In genomic region chr1:160184506-160184905, GRCm38 (mm10) we compare ENCODE assay signal across 9 mouse cellular contexts. TPM values are rescaled to one million over a fixed set of nuclear protein-coding genes. Genes with fewer than 3 reads are reported as not detected.
DNase-seq lines count a peak whose midpoint lies in the region; ATAC-seq and TF ChIP-seq lines count a peak whose summit lies in the region.
"Had no signal": no experiment of that assay in that cellular context is flagged by ENCODE, and none has a peak within 500 bp of the region (broad histone marks: within the 10 kb centered on the region; RNA-seq: fewer than 3 reads in every experiment).

No protein-coding gene starts in this region.

- no peaks in the 10 kb centered on the region for H3K27me3 ChIP-seq in forebrain, embryonic 14.5 days (replicated peaks; ENCODE audit: control insufficient read depth, insufficient read depth, low read length)
- no peaks in the 10 kb centered on the region for H3K27me3 ChIP-seq in intestine, postnatal 0 days (replicated peaks; ENCODE audit: control insufficient read depth, insufficient read depth, low read length)
- no peaks in the 10 kb centered on the region for H3K27me3 ChIP-seq in limb, embryonic 12.5 days
- no peaks in the 10 kb centered on the region for H3K27me3 ChIP-seq in neural tube, embryonic 12.5 days (replicated peaks)

- H3K9me3 ChIP-seq in forebrain, embryonic 14.5 days (replicated peaks; ENCODE audit: control insufficient read depth, low read length), result no peaks in the 10 kb centered on the region
- no peaks in the 10 kb centered on the region for H3K9me3 ChIP-seq in intestine, postnatal 0 days (ENCODE audit: control insufficient read depth)
- H3K9me3 ChIP-seq in limb, embryonic 12.5 days, result no peaks in the 10 kb centered on the region
- H3K9me3 ChIP-seq in neural tube, embryonic 12.5 days, result no peaks in the 10 kb centered on the region
- H3K9me3 ChIP-seq: megakaryocyte, embryonic 14.5 days had no signal

- no peak overlapping the region for H3K4me3 ChIP-seq in bone marrow, adult 2 months (replicated peaks; ENCODE audit: control insufficient read depth, low read depth, low read length)
- no peak overlapping the region for H3K4me3 ChIP-seq in forebrain, embryonic 14.5 days (ENCODE audit: low read depth, low read length)
- no peak overlapping the region for H3K4me3 ChIP-seq in intestine, postnatal 0 days (ENCODE audit: low read depth, low read length)
- no peak overlapping the region for H3K4me3 ChIP-seq in limb, embryonic 12.5 days (replicated peaks)
- H3K4me3 ChIP-seq in neural tube, embryonic 12.5 days, result no peak overlapping the region
- H3K4me3 ChIP-seq: megakaryocyte, embryonic 14.5 days had no signal

- DNase-seq in kidney, adult 18-20 months, result peak; percentile 25
- no peak for DNase-seq in kidney, adult 11 months
- DNase-seq in forebrain, embryonic 14.5 days (ENCODE audit: low spot score), result peak; percentile 81
- DNase-seq in gastrocnemius, postnatal 10 days, result no peak

- no peak for TF ChIP-seq POLR2A in bone marrow, adult 2 months (IDR thresholded peaks at IDR 0.05; ENCODE audit: borderline replicate concordance, control insufficient read depth, low read depth, low read length)

- no peak overlapping the region for H3K27ac ChIP-seq in bone marrow, adult 2 months (ENCODE audit: control insufficient read depth, insufficient read depth, low read depth, low read length, poor library complexity)
- H3K27ac ChIP-seq in forebrain, embryonic 14.5 days (ENCODE audit: low read depth, low read length), result no peak overlapping the region
- H3K27ac ChIP-seq in intestine, postnatal 0 days (ENCODE audit: low read depth, low read length), result no peak overlapping the region
- no peak overlapping the region for H3K27ac ChIP-seq in limb, embryonic 12.5 days
- no peak overlapping the region for H3K27ac ChIP-seq in neural tube, embryonic 12.5 days

- no peaks in the 10 kb centered on the region for H3K4me1 ChIP-seq in bone marrow, adult 2 months (ENCODE audit: control insufficient read depth, insufficient read depth, low read length)
- H3K4me1 ChIP-seq in forebrain, embryonic 14.5 days (ENCODE audit: control insufficient read depth, insufficient read depth, low read length), result no peaks in the 10 kb centered on the region
- no peaks in the 10 kb centered on the region for H3K4me1 ChIP-seq in intestine, postnatal 0 days (replicated peaks; ENCODE audit: control insufficient read depth, insufficient read depth, low read length)
- peaks cover 5% of the 10 kb centered on the region; the same call in 1 of the 2 replicates for H3K4me1 ChIP-seq in limb, embryonic 12.5 days (replicated peaks)
- peaks cover 6% of the 10 kb centered on the region; the same call in 1 of the 2 replicates for H3K4me1 ChIP-seq in neural tube, embryonic 12.5 days

- no peaks in the 10 kb centered on the region for H3K36me3 ChIP-seq in forebrain, embryonic 14.5 days (ENCODE audit: control insufficient read depth, insufficient read depth, low read length)
- no peaks in the 10 kb centered on the region for H3K36me3 ChIP-seq in intestine, postnatal 0 days (ENCODE audit: control insufficient read depth, insufficient read depth)
- no peaks in the 10 kb centered on the region for H3K36me3 ChIP-seq in limb, embryonic 12.5 days
- no peaks in the 10 kb centered on the region for H3K36me3 ChIP-seq in neural tube, embryonic 12.5 days

- 37% methylated on average over 5 of the region's 5 CpGs for WGBS in bone marrow, adult 2 months
- WGBS in forebrain, embryonic 14.5 days, result 20% methylated on average over 5 of the region's 5 CpGs
- 17% methylated on average over 5 of the region's 5 CpGs for WGBS in intestine, postnatal 0 days
- WGBS in limb, embryonic 12.5 days, result 17% methylated on average over 5 of the region's 5 CpGs
- WGBS in neural tube, embryonic 12.5 days, result 18% methylated on average over 5 of the region's 5 CpGs

- no peak overlapping the region for H3K4me2 ChIP-seq in forebrain, embryonic 14.5 days (ENCODE audit: low read length)
- no peak overlapping the region for H3K4me2 ChIP-seq in intestine, postnatal 0 days (replicated peaks; ENCODE audit: low read depth)
- H3K4me2 ChIP-seq in limb, embryonic 12.5 days, result 0 out of 2 replicates have a peak overlapping the region, but pooled peaks have one; percentile 13
- H3K4me2 ChIP-seq in neural tube, embryonic 12.5 days (replicated peaks), result no peak overlapping the region

- peak; percentile 88 for ATAC-seq in forebrain, embryonic 14.5 days
- 0 out of 2 replicates have a peak, but pooled peaks have one; percentile 43 for ATAC-seq in intestine, postnatal 0 days
- ATAC-seq in limb, embryonic 12.5 days (ENCODE audit: insufficient number of reproducible peaks, insufficient read depth, low FRiP score, low TSS enrichment, low read depth), result peak; percentile 72; the same call in 1 of the 2 replicates
- peak; percentile 89 for ATAC-seq in neural tube, embryonic 12.5 days (ENCODE audit: low FRiP score, low read depth)

- 0 out of 2 replicates have a peak, but pooled peaks have one; percentile 20 for TF ChIP-seq CTCF in bone marrow, adult 2 months (IDR thresholded peaks at IDR 0.05; ENCODE audit: control insufficient read depth, insufficient read depth, low read length)
- peak; percentile 87 for TF ChIP-seq CTCF in intestine, postnatal 0 days (IDR thresholded peaks at IDR 0.05; ENCODE audit: low read depth)

- H3K9ac ChIP-seq in forebrain, embryonic 14.5 days (ENCODE audit: low read length), result no peak overlapping the region
- no peak overlapping the region for H3K9ac ChIP-seq in intestine, postnatal 0 days (ENCODE audit: low read depth, low read length)
- H3K9ac ChIP-seq in limb, embryonic 12.5 days (replicated peaks), result no peak overlapping the region
- no peak overlapping the region for H3K9ac ChIP-seq in neural tube, embryonic 12.5 days

RNA-seq across cellular contexts. Expression of gene Mrps14, which starts 10.5 kb away (rescaled TPM):
- polyA plus RNA-seq in bone marrow, adult 2 months (2011; ENCODE audit: insufficient read depth, insufficient read length, low replicate concordance, missing spikeins), result 26.7 and 35.4 TPM in 2 replicates
- polyA plus RNA-seq in forebrain, embryonic 14.5 days (2014; fragmentation: Nextera tagmentation; extraction: Ambion mirVana), result 169 and 224 TPM in 2 replicates
- 226 and 233 TPM in 2 replicates for polyA plus RNA-seq in intestine, postnatal 0 days (2015; fragmentation: Nextera tagmentation; extraction: Ambion mirVana)
- 238 and 262 TPM in 2 replicates for polyA plus RNA-seq in limb, embryonic 12.5 days (2016; fragmentation: Nextera tagmentation; extraction: Ambion mirVana)
- 177 and 199 TPM in 2 replicates for polyA plus RNA-seq in neural tube, embryonic 12.5 days (2016; fragmentation: Nextera tagmentation; extraction: Ambion mirVana)
- 10 to 100 TPM; 75.7 to 84.0 TPM for total RNA-seq in gastrocnemius, postnatal 10 days (2021)

RNA-seq across cellular contexts. Expression of gene Cacybp, which starts 28.2 kb away (rescaled TPM):
- polyA plus RNA-seq in bone marrow, adult 2 months (2011; ENCODE audit: insufficient read depth, insufficient read length, low replicate concordance, missing spikeins), result 26.6 and 60.0 TPM in 2 replicates
- 325 and 340 TPM in 2 replicates for polyA plus RNA-seq in forebrain, embryonic 14.5 days (2014; fragmentation: Nextera tagmentation; extraction: Ambion mirVana)
- polyA plus RNA-seq in intestine, postnatal 0 days (2015; fragmentation: Nextera tagmentation; extraction: Ambion mirVana), result 98.0 and 104 TPM in 2 replicates
- 246 and 254 TPM in 2 replicates for polyA plus RNA-seq in limb, embryonic 12.5 days (2016; fragmentation: Nextera tagmentation; extraction: Ambion mirVana)
- 245 and 262 TPM in 2 replicates for polyA plus RNA-seq in neural tube, embryonic 12.5 days (2016; fragmentation: Nextera tagmentation; extraction: Ambion mirVana)
- total RNA-seq in gastrocnemius, postnatal 10 days (2021), result 10 to 100 TPM; 46.5 to 51.4 TPM

RNA-seq across cellular contexts. Expression of gene Tnn, which starts 31.1 kb away (rescaled TPM):
- polyA plus RNA-seq in bone marrow, adult 2 months (2011; ENCODE audit: insufficient read depth, insufficient read length, low replicate concordance, missing spikeins), result 0.23 TPM in 1 of 2 replicates, not detected in the other
- 0.04 and 0.12 TPM in 2 replicates for polyA plus RNA-seq in forebrain, embryonic 14.5 days (2014; fragmentation: Nextera tagmentation; extraction: Ambion mirVana)
- 1.9 and 2.0 TPM in 2 replicates for polyA plus RNA-seq in intestine, postnatal 0 days (2015; fragmentation: Nextera tagmentation; extraction: Ambion mirVana)
- polyA plus RNA-seq in limb, embryonic 12.5 days (2016; fragmentation: Nextera tagmentation; extraction: Ambion mirVana), result 0.14 and 0.24 TPM in 2 replicates
- polyA plus RNA-seq in neural tube, embryonic 12.5 days (2016; fragmentation: Nextera tagmentation; extraction: Ambion mirVana), result 0.15 and 0.19 TPM in 2 replicates
- 1 to 10 TPM in 1 of 2 experiments, not detected in 1; 2.4 TPM for total RNA-seq in gastrocnemius, postnatal 10 days (2021)

Comparison
In these comparisons a context has a peak if more than half of its experiments do, and no peak if none do; other contexts are left out.
1. DNase-seq: peak in kidney, adult 18-20 months (single experiment) and forebrain, embryonic 14.5 days (single experiment); none in kidney, adult 11 months (single experiment) and gastrocnemius, postnatal 10 days (single experiment).
2. Peak in every context shown above with its lines, with median percentiles within 50 percentile points of each other: ATAC-seq.